Mouse (Mus musculus) small intestine, adult 2 months (tissue): Measurements from ENCODE around the gene Aff1. TPM values are rescaled to one million over a fixed set of nuclear protein-coding genes. Genes with fewer than 3 reads are reported as not detected.

Source experiments
- H3K27ac ChIP-seq: fragments of 200-500 bp; 2 replicates; pipeline ENCODE4 v1.5.1; 2012; ENCODE audit warnings: low read depth, low read length, control low read depth, inconsistent platforms; ENCODE audit not compliant: insufficient read depth
- H3K27me3 ChIP-seq: fragments of 200-500 bp; 2 replicates; pipeline ENCODE4 v1.6.1; 2012; ENCODE audit warnings: mild to moderate bottlenecking, moderate library complexity, low read length, inconsistent platforms; ENCODE audit not compliant: control insufficient read depth, insufficient read depth
- H3K36me3 ChIP-seq: fragments of 200-500 bp; 2 replicates; pipeline ENCODE4 v1.6.1; 2012; ENCODE audit warnings: mild to moderate bottlenecking, low read length, control low read depth, inconsistent platforms; ENCODE audit not compliant: control insufficient read depth, insufficient read depth
- H3K4me1 ChIP-seq: fragments of 200-500 bp; 2 replicates; pipeline ENCODE4 v1.6.1; 2012; ENCODE audit warnings: low read length, inconsistent platforms, mixed read lengths; ENCODE audit not compliant: control insufficient read depth, insufficient read depth, insufficient read length
- H3K4me3 ChIP-seq: fragments of 200-500 bp; 2 replicates; pipeline ENCODE4 v1.5.1; 2012; ENCODE audit warnings: low read depth, mild to moderate bottlenecking, control low read depth, inconsistent platforms, low read length, moderate library complexity
- CTCF ChIP-seq: fragments of 200-500 bp; IDR thresholded peaks from 2 replicates; pipeline ENCODE4 v1.5.1; 2012; ENCODE audit warnings: low read depth, mild to moderate bottlenecking, control low read depth, inconsistent platforms, low read length, moderate library complexity, mixed read lengths; ENCODE audit not compliant: insufficient replicate concordance, insufficient read length; ENCODE audit errors: extremely low read depth
- POLR2A ChIP-seq: fragments of 200-500 bp; IDR thresholded peaks from 2 replicates; pipeline ENCODE4 v1.6.1; 2012; ENCODE audit warnings: low read depth, mild to moderate bottlenecking, control low read depth, inconsistent platforms, low read length, moderate library complexity
- WGBS: fragments of 180-500 bp; shearing (Covaris S2); methylation state at CpG from one replicate; pipeline ENCODE4 v1.1.7; 2018; 5-methylcytosine and 5-hydroxymethylcytosine counted together
- polyA plus RNA-seq: library from polyadenylated mRNA; depleted of rRNA; stranded (reverse); fragments of >200 nt; gene quantifications from 2 replicates; pipeline ENCODE4 v1.2.3, GENCODE M21; 2012

The Aff1 gene
- polyA plus RNA-seq, 1 experiment, result 16.7 TPM

- TF ChIP-seq POLR2A (no peak), CTCF (no peak)
- no peaks in the 10 kb centered on the region for H3K36me3 ChIP-seq
- no peaks in the 10 kb centered on the region for H3K27me3 ChIP-seq
- H3K4me1 ChIP-seq, result peaks cover 12% of the 10 kb centered on the region
- H3K27ac ChIP-seq, result no peak overlapping the region
- H3K4me3 ChIP-seq, result no peak overlapping the region
Measured at GRCm38 (mm10) chr5:103748343-103748742, 56.2 kb downstream of the Aff1 start.

GRCm38 (mm10) chr5:103749465-103750285 is 57.5 kb downstream of the Aff1 start:
- no peak overlapping the region for H3K27ac ChIP-seq
- no peak for TF ChIP-seq CTCF
- H3K27me3 ChIP-seq, result no peaks in the 10 kb centered on the region
- no peak overlapping the region for H3K4me3 ChIP-seq
- H3K36me3 ChIP-seq, result no peaks in the 10 kb centered on the region
- peaks cover 6% of the 10 kb centered on the region for H3K4me1 ChIP-seq
- WGBS, result 83% methylated on average over 7 of the region's 7 CpGs

GRCm38 (mm10) chr5:103752665-103753510 is 60.7 kb downstream of the Aff1 start:
- under 1% methylated on average over 23 of the region's 23 CpGs for WGBS
- H3K27me3 ChIP-seq, result no peaks in the 10 kb centered on the region
- no peaks in the 10 kb centered on the region for H3K36me3 ChIP-seq

GRCm38 (mm10) chr5:103753511-103754329 is 61.5 kb downstream of the Aff1 start:
- no peak for TF ChIP-seq CTCF
- peak; percentile 96 for TF ChIP-seq POLR2A
- peak overlapping the region; percentile 100 for H3K27ac ChIP-seq
- peak overlapping the region; percentile 96 for H3K4me3 ChIP-seq
- under 1% methylated on average over 86 of the region's 86 CpGs for WGBS
- H3K4me1 ChIP-seq, result peaks cover 18% of the 10 kb centered on the region
- H3K36me3 ChIP-seq, result no peaks in the 10 kb centered on the region
- no peaks in the 10 kb centered on the region for H3K27me3 ChIP-seq

More at GRCm38 (mm10) chr5:103752665-103753510, 60.7 kb downstream of the Aff1 start:
- TF ChIP-seq POLR2A (peak; percentile 26; the same call in 1 of the 2 replicates), CTCF (no peak)
- Histone ChIP-seq H3K4me3 (peak overlapping the region; percentile 96), H3K4me1 (peaks cover 16% of the 10 kb centered on the region), H3K27ac (peak overlapping the region; percentile 100)

GRCm38 (mm10) chr5:103754330-103755134 is 62.4 kb downstream of the Aff1 start:
- peaks cover 20% of the 10 kb centered on the region for H3K4me1 ChIP-seq
- WGBS, result 1% methylated on average over 38 of the region's 42 CpGs
- H3K27ac ChIP-seq, result peak overlapping the region; percentile 100
- TF ChIP-seq CTCF (no peak), POLR2A (no peak)
- no peaks in the 10 kb centered on the region for H3K27me3 ChIP-seq
- H3K36me3 ChIP-seq, result no peaks in the 10 kb centered on the region
- H3K4me3 ChIP-seq, result peak overlapping the region; percentile 96

GRCm38 (mm10) chr5:103755135-103755487 is 62.9 kb downstream of the Aff1 start:
- Histone ChIP-seq H3K27me3 (no peaks in the 10 kb centered on the region), H3K4me1 (peaks cover 24% of the 10 kb centered on the region), H3K36me3 (no peaks in the 10 kb centered on the region), H3K4me3 (peak overlapping the region; percentile 96), H3K27ac (peak overlapping the region; percentile 62; the same call in 1 of the 2 replicates)
- no peak for TF ChIP-seq CTCF
- TF ChIP-seq POLR2A, result no peak
- WGBS, result 12% methylated on average over 3 of the region's 3 CpGs
